Mouse (Mus musculus): ENCODE measurements at regions not wholly inside any gene's neighbourhood (a gene's known extent, or its start where the extent isn't known, plus 50 kb on each side); places are given as distances from the start of the nearest gene placed in this dataset.
A peak's percentile ranks its signal among the peaks of the same experiment; 100 is the strongest.

DNA sequence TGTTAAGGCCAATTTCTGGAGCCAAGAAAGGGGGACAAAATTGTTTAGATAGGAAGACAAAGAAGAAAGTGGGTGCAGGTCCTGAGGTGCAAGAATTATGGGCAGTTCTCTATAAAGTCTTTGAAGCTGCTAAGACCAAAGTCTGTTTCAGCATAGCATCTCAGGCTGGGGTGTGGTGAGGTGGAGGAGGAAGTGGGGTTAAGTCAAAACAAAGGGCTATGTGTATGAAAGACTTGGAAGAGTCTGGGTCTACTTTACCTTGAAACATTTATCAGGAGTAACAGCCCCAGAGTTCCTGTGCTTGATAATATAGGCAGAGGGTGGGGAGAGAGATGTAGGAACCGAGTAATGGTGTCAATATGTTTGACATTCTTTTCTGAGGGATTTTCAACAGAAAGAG is 125.4 kb upstream of the Tex13c2 start:
- H3K9ac ChIP-seq = no peak overlapping the region
- no peak overlapping the region for H3K27ac ChIP-seq
- no peaks in the 10 kb centered on the region for H3K27me3 ChIP-seq
- H3K4me3 ChIP-seq (replicated peaks) = no peak overlapping the region
- no peak for ATAC-seq (ENCODE audit: low FRiP score)
- no peak overlapping the region for H3K4me2 ChIP-seq
- 0 out of 2 replicates have a peak, but pooled peaks cover 6% of the 10 kb centered on the region for H3K4me1 ChIP-seq
- H3K9me3 ChIP-seq = no peaks in the 10 kb centered on the region
- WGBS = 80% methylated on average over 1 of the region's 1 CpGs
- no peaks in the 10 kb centered on the region for H3K36me3 ChIP-seq (replicated peaks)

DNA sequence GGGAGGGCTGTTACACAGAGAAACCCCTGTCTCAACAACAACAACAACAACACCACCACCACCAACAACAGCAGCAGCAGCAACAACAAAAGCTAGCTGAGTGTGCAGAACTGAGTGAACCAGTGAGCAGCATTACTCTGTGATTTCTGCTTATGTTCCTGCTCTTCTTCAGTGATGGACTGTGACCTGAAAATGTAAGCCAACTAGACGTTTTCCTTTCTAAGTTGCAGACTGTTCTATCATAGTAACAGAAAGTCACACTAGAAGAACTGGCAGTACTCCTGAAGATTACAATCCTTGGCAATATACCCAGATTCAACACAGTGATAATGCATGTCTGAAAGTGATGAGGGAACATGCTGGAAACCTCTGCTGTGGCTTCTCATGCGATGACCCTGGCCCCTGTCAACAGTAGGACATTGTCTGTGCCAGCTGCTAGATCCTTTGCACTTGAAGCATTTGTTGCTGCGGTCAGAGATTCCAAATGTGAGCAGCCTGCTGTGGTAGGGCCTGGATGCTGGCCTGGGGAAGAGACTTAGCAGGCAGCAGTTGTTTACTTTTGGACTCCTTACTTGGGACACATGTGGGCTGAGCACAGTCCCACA is 115.6 kb upstream of the Tex13c2 start:
- no peaks in the 10 kb centered on the region for H3K4me1 ChIP-seq
- WGBS = 76% methylated on average over 3 of the region's 3 CpGs
- H3K4me3 ChIP-seq (replicated peaks) = no peak overlapping the region
- no peak for ATAC-seq (ENCODE audit: low FRiP score)
- no peaks in the 10 kb centered on the region for H3K36me3 ChIP-seq (replicated peaks)
- H3K4me2 ChIP-seq = no peak overlapping the region
- H3K9ac ChIP-seq = no peak overlapping the region
- H3K27ac ChIP-seq = no peak overlapping the region
- H3K9me3 ChIP-seq = no peaks in the 10 kb centered on the region
- no peaks in the 10 kb centered on the region for H3K27me3 ChIP-seq

DNA sequence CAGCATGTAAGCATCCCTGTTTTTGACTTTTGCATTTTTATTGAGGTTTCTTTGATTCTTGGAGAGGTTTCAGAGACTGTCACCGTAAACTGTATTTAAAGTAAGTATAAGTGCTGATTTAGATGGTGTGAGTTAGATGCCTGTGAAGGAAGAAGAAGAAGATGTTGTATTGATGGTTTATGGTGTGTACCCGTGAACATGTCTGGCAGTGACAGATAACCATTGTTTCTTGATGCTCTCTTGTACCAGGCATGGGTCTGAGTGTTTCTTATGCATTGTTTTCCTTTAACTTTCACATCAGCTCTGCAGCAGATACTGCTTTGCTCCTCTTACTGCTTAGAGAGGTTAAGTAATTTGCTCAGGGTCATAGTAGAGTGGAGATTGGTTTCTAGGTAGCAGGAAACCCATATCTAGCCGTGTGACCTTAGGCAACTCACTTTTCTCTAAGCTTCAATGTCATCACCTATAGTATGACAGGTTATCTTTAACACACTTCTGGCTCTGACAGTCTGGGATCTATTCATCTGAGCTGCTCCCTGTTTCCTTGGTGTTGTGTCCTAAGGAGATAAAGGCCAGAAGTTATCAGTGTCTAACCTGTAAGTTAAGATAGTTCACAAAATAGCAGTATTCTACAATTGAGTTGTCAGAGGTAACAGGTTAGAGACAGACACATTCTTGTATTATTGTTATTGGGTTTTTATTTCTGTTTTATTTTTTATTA is 95.5 kb upstream of the Tex13c2 start:
- H3K4me2 ChIP-seq = no peak overlapping the region
- no peaks in the 10 kb centered on the region for H3K27me3 ChIP-seq
- no peak for ATAC-seq (ENCODE audit: low FRiP score)
- no peak overlapping the region for H3K9ac ChIP-seq
- H3K9me3 ChIP-seq = no peaks in the 10 kb centered on the region
- no peak overlapping the region for H3K4me3 ChIP-seq (replicated peaks)
- H3K36me3 ChIP-seq (replicated peaks) = no peaks in the 10 kb centered on the region
- no peak overlapping the region for H3K27ac ChIP-seq
- no peaks in the 10 kb centered on the region for H3K4me1 ChIP-seq
- WGBS = 85% methylated on average over 3 of the region's 3 CpGs

- no peaks in the 10 kb centered on the region for H3K4me1 ChIP-seq
- no peak for ATAC-seq (ENCODE audit: low FRiP score)
- no peak overlapping the region for H3K4me2 ChIP-seq
Observed at GRCm38 (mm10) chrX:42396441-42396840, 93.0 kb upstream of the Tex13c2 start.

GRCm38 (mm10) chrX:42398836-42399235 is 90.7 kb upstream of the Tex13c2 start:
- Histone ChIP-seq H3K27me3 (no peaks in the 10 kb centered on the region), H3K4me1 (no peaks in the 10 kb centered on the region), H3K4me3 (replicated peaks) (no peak overlapping the region), H3K36me3 (replicated peaks) (no peaks in the 10 kb centered on the region), H3K27ac (no peak overlapping the region), H3K9ac (no peak overlapping the region), H3K9me3 (no peaks in the 10 kb centered on the region), H3K4me2 (no peak overlapping the region)
- WGBS = 95% methylated on average over 1 of the region's 1 CpGs
- ATAC-seq (ENCODE audit: low FRiP score) = no peak

More at GRCm38 (mm10) chrX:42396441-42396840, 93.0 kb upstream of the Tex13c2 start:
- no peak overlapping the region for H3K4me3 ChIP-seq (replicated peaks)
- H3K27me3 ChIP-seq = no peaks in the 10 kb centered on the region
- no peak overlapping the region for H3K27ac ChIP-seq
- H3K9me3 ChIP-seq = no peaks in the 10 kb centered on the region
- 85% methylated on average over 4 of the region's 4 CpGs for WGBS
- no peak overlapping the region for H3K9ac ChIP-seq
- no peaks in the 10 kb centered on the region for H3K36me3 ChIP-seq (replicated peaks)

- no peak overlapping the region for H3K4me3 ChIP-seq (replicated peaks)
- ATAC-seq (ENCODE audit: low FRiP score) = no peak
- no peak overlapping the region for H3K27ac ChIP-seq
- H3K4me1 ChIP-seq = no peaks in the 10 kb centered on the region
- no peaks in the 10 kb centered on the region for H3K36me3 ChIP-seq (replicated peaks)
- no peaks in the 10 kb centered on the region for H3K27me3 ChIP-seq
- H3K9me3 ChIP-seq = no peaks in the 10 kb centered on the region
- no peak overlapping the region for H3K9ac ChIP-seq
- H3K4me2 ChIP-seq = no peak overlapping the region
Observed at GRCm38 (mm10) chrX:42399343-42399742, 90.1 kb upstream of the Tex13c2 start.

- Histone ChIP-seq H3K4me1 (no peaks in the 10 kb centered on the region), H3K27me3 (no peaks in the 10 kb centered on the region), H3K36me3 (replicated peaks) (no peaks in the 10 kb centered on the region), H3K9ac (no peak overlapping the region), H3K27ac (no peak overlapping the region), H3K4me3 (replicated peaks) (no peak overlapping the region), H3K9me3 (no peaks in the 10 kb centered on the region), H3K4me2 (no peak overlapping the region)
- ATAC-seq (ENCODE audit: low FRiP score) = no peak
- WGBS = 43% methylated on average over 1 of the region's 1 CpGs
Observed at GRCm38 (mm10) chrX:42401091-42401490, 88.4 kb upstream of the Tex13c2 start.

DNA sequence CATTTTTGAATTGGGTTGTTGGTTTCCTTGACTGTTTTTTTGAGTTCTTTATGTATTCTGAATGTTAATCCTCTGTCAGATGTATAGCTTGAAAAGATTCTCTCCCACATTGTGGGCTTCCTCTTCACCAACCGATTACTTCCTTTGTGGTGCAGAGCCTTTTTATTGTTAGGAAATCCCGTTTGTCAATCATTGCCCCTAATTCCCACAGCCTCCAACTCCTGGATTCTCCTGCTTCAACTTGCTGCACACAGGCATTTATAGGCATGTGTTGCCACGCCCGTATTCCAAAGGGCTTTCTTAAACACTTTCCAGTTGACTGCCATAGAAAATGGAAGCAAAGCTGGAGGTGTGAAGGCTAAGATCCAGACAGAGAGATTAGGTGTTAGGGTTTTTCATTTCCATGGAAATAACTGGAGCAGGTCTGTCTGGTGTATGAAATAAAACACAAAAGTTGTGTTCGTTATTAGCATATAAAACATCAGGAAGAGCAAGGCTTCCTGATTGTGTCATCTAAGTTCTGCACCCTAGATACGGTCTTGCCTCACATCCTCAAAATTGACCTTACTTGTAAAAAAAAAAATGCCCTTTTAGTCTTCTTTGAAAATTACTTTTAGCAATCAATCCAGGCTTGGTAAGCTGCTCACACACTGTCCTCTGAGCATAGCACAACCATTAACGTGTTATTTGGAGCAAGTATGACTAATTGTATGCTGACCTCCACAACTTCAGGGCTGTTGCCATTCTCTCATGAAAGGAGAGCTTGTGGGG is 87.7 kb upstream of the Tex13c2 start:
- Histone ChIP-seq H3K27me3 (no peaks in the 10 kb centered on the region), H3K4me1 (no peaks in the 10 kb centered on the region), H3K9ac (no peak overlapping the region), H3K27ac (no peak overlapping the region), H3K9me3 (no peaks in the 10 kb centered on the region), H3K4me3 (replicated peaks) (no peak overlapping the region), H3K4me2 (no peak overlapping the region), H3K36me3 (replicated peaks) (no peaks in the 10 kb centered on the region)
- 47% methylated on average over 7 of the region's 7 CpGs for WGBS
- no peak for ATAC-seq (ENCODE audit: low FRiP score)

DNA sequence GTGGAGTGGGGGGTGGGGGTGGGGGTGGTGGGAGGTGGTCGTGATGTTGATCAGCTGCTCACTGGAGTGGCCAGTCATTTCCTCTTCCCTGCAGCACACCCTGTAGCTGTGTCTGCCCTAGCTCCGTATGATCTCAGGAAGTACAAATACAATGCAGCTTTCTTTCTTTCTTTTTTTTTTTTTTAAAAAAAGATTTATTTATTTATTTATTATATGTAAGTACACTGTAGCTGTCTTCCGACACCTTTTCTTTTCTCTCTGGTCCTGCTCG is 87.2 kb upstream of the Tex13c2 start:
- H3K36me3 ChIP-seq (replicated peaks) = no peaks in the 10 kb centered on the region
- no peak overlapping the region for H3K4me3 ChIP-seq (replicated peaks)
- 45% methylated on average over 4 of the region's 4 CpGs for WGBS
- H3K4me1 ChIP-seq = no peaks in the 10 kb centered on the region
- no peaks in the 10 kb centered on the region for H3K9me3 ChIP-seq
- H3K9ac ChIP-seq = no peak overlapping the region
- no peak for ATAC-seq (ENCODE audit: low FRiP score)
- H3K27ac ChIP-seq = no peak overlapping the region
- no peaks in the 10 kb centered on the region for H3K27me3 ChIP-seq
- H3K4me2 ChIP-seq = no peak overlapping the region

GRCm38 (mm10) chrX:42431851-42432635 is 57.4 kb upstream of the Tex13c2 start:
- H3K4me1 ChIP-seq = 0 out of 2 replicates have a peak, but pooled peaks cover 11% of the 10 kb centered on the region
- peak; percentile 70; the same call in 1 of the 2 replicates for ATAC-seq (ENCODE audit: low FRiP score)
- H3K4me2 ChIP-seq = no peak overlapping the region
- H3K9ac ChIP-seq = no peak overlapping the region
- WGBS = 21% methylated on average over 7 of the region's 7 CpGs
- H3K36me3 ChIP-seq (replicated peaks) = no peaks in the 10 kb centered on the region
- no peaks in the 10 kb centered on the region for H3K9me3 ChIP-seq
- H3K27me3 ChIP-seq = no peaks in the 10 kb centered on the region
- no peak overlapping the region for H3K4me3 ChIP-seq (replicated peaks)
- peak overlapping the region; percentile 59 for H3K27ac ChIP-seq
